Mouse (Mus musculus) liver, embryonic 15.5 days (tissue): Measurements from ENCODE around the gene Slc16a8. TPM values are rescaled to one million over a fixed set of nuclear protein-coding genes. Genes with fewer than 3 reads are reported as not detected.

Source experiments
- ATAC-seq: fragments of 200-750 bp; cut with Nextera tagmentation; 2 replicates; pipeline ENCODE4 v1.8.0; 2017; ENCODE audit warnings: moderate number of reproducible peaks, mild to moderate bottlenecking, moderate library complexity; ENCODE audit not compliant: insufficient read depth
- H3K27ac ChIP-seq: fragments of 300-500 bp; sonication (generic); replicated peaks from 2 replicates; pipeline ENCODE4 v1.5.1; 2015; ENCODE audit warnings: mild to moderate bottlenecking, inconsistent platforms
- H3K27me3 ChIP-seq: fragments of 300-500 bp; sonication (generic); 2 replicates; pipeline ENCODE4 v1.6.1; 2015; ENCODE audit warnings: mild to moderate bottlenecking, inconsistent platforms
- H3K36me3 ChIP-seq: fragments of 300-500 bp; sonication (generic); replicated peaks from 2 replicates; pipeline ENCODE4 v1.6.1; 2015; ENCODE audit warnings: moderate library complexity, mild to moderate bottlenecking, inconsistent platforms
- H3K4me1 ChIP-seq: fragments of 300-500 bp; sonication (generic); replicated peaks from 2 replicates; pipeline ENCODE4 v1.6.1; 2015; ENCODE audit warnings: inconsistent platforms
- H3K4me2 ChIP-seq: fragments of 300-500 bp; sonication (generic); 2 replicates; pipeline ENCODE4 v1.6.1; 2015; ENCODE audit warnings: moderate library complexity, mild to moderate bottlenecking, inconsistent platforms
- H3K4me3 ChIP-seq: fragments of 300-500 bp; sonication (generic); replicated peaks from 2 replicates; pipeline ENCODE4 v1.5.1; 2015; ENCODE audit warnings: mild to moderate bottlenecking, inconsistent platforms
- H3K9ac ChIP-seq: fragments of 300-500 bp; sonication (generic); 2 replicates; pipeline ENCODE4 v1.6.1; 2015; ENCODE audit warnings: moderate library complexity, mild to moderate bottlenecking, inconsistent platforms
- H3K9me3 ChIP-seq: fragments of 300-500 bp; sonication (generic); replicated peaks from 2 replicates; pipeline ENCODE4 v1.6.1; 2016; ENCODE audit warnings: inconsistent platforms
- WGBS: fragments of 180-500 bp; shearing (Covaris S2); methylation state at CpG from one replicate; pipeline ENCODE4 v1.1.7; 2015; ENCODE audit warnings: mixed read lengths; ENCODE audit not compliant: insufficient replicate concordance; 5-methylcytosine and 5-hydroxymethylcytosine counted together
- polyA plus RNA-seq: library from polyadenylated mRNA; unstranded; fragments of >200 nt; fragmentation: Nextera tagmentation; extraction: Ambion mirVana; gene quantifications from 2 replicates; pipeline ENCODE4 v1.2.1, GENCODE M21; 2015

The Slc16a8 gene
- polyA plus RNA-seq, 1 experiment from 2014 or later = not detected

DNA sequence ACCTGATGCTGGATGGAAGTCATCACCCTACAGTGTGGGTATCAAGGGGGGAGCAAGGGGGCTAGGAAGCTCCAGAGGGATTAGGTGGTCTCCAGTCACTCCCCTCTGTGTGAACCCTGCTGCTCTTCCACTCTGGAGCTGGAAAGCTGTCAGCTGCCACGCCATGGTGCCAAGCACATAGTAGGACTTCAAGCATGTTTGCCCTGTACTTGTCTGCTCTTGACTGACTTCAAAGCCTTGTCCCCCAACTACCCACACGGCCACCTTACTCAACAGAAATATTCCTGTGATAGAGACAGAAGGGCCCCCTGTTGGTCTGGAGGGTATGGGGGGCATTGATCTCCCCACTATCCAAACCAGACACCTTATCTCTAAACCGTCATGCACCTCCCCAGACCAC, 38.4 kb downstream of the Slc16a8 start:
- H3K27me3 ChIP-seq = no peaks in the 10 kb centered on the region
- H3K27ac ChIP-seq = no peak overlapping the region
- no peaks in the 10 kb centered on the region for H3K4me1 ChIP-seq
- no peaks in the 10 kb centered on the region for H3K36me3 ChIP-seq
- 30% methylated on average over 3 of the region's 3 CpGs for WGBS
- H3K4me3 ChIP-seq = no peak overlapping the region
- no peak overlapping the region for H3K9ac ChIP-seq
- no peaks in the 10 kb centered on the region for H3K9me3 ChIP-seq
- no peak overlapping the region for H3K4me2 ChIP-seq
- no peak for ATAC-seq

DNA sequence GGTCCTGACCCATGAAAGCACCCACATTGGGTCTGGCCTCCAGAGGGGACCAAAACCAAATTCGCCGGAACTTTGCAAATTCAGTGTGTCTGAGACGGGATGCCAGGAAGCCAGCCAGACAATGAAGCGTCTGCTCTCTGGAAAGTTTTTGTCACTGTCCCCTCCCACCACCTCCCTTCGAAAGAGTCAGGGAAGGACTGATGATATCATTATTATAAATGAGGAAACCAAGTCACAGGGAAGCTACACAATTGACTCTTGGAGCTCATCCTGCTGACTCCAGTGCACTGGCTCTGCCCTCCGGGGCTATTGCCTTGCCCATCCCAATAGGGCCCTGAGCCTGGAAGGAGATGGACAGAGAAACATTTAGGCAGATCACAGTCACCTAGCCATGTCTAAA, 41.0 kb downstream of the Slc16a8 start:
- H3K4me2 ChIP-seq = no peak overlapping the region
- H3K36me3 ChIP-seq = no peaks in the 10 kb centered on the region
- H3K27me3 ChIP-seq = no peaks in the 10 kb centered on the region
- WGBS = 66% methylated on average over 6 of the region's 6 CpGs
- H3K27ac ChIP-seq = no peak overlapping the region
- no peaks in the 10 kb centered on the region for H3K4me1 ChIP-seq
- no peak overlapping the region for H3K4me3 ChIP-seq
- ATAC-seq = no peak
- no peaks in the 10 kb centered on the region for H3K9me3 ChIP-seq
- H3K9ac ChIP-seq = no peak overlapping the region

DNA sequence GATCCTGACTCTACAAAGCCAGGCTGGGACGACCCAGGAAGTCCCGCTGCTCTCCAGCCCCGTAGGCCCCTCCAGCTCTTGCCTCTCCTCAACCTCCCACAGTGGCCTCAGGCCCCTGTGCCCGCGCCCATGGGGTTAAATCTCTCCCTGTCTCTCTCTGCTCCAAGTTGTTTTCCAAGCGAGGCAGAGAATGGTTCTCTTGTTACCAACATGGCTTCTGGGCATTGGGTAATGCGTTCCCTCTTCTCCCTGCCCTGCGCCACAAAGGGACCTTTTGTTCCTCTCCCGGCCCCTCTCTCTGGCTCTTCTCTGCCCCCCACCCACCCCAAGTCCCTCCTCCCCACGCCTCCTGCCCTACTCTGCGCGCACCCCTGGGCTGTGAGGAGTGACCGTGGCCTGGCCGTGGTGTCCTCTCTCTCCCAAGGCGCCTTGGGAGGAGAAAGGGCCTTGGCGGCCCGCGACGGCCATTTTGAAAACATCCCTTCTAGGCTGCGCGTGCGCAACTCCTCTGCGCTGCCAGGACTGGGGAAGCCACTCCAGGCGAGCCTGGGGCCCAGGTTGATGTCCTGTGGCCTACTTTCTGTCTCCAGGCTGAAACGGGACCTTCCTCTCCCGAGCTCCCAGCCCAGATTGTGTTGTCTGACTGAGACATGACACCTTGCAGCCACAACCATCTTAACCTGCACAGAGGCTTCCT, 41.7 kb downstream of the Slc16a8 start:
- 80% methylated on average over 26 of the region's 26 CpGs for WGBS
- Histone ChIP-seq H3K4me1 (no peaks in the 10 kb centered on the region), H3K4me2 (no peak overlapping the region), H3K36me3 (no peaks in the 10 kb centered on the region), H3K27me3 (no peaks in the 10 kb centered on the region), H3K9me3 (no peaks in the 10 kb centered on the region), H3K9ac (no peak overlapping the region), H3K4me3 (no peak overlapping the region), H3K27ac (no peak overlapping the region)
- ATAC-seq = no peak

DNA sequence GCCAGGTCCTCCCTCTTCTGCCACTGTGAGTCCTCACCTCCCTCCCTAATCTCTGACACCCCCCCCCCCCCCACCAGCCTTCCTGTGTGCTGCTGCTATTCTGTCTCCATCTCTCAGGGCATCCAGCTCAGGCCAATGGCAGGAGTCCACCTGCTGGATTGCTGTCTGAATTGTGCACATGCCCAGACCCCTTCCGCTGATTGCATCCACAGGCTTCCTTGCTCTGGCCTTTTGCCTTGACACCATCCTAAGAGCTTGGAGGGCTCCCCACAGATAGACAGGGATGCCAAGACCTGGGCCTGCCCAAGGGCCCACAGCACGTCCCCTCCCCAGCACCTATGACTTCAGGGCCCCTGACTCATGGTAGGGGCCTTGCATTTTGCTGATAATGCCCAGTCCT, 44.2 kb downstream of the Slc16a8 start:
- 47% methylated on average over 2 of the region's 2 CpGs for WGBS
- Histone ChIP-seq H3K4me1 (no peaks in the 10 kb centered on the region), H3K4me3 (no peak overlapping the region), H3K4me2 (no peak overlapping the region), H3K9ac (no peak overlapping the region), H3K27me3 (no peaks in the 10 kb centered on the region), H3K36me3 (no peaks in the 10 kb centered on the region), H3K9me3 (no peaks in the 10 kb centered on the region), H3K27ac (no peak overlapping the region)
- ATAC-seq = no peak

DNA sequence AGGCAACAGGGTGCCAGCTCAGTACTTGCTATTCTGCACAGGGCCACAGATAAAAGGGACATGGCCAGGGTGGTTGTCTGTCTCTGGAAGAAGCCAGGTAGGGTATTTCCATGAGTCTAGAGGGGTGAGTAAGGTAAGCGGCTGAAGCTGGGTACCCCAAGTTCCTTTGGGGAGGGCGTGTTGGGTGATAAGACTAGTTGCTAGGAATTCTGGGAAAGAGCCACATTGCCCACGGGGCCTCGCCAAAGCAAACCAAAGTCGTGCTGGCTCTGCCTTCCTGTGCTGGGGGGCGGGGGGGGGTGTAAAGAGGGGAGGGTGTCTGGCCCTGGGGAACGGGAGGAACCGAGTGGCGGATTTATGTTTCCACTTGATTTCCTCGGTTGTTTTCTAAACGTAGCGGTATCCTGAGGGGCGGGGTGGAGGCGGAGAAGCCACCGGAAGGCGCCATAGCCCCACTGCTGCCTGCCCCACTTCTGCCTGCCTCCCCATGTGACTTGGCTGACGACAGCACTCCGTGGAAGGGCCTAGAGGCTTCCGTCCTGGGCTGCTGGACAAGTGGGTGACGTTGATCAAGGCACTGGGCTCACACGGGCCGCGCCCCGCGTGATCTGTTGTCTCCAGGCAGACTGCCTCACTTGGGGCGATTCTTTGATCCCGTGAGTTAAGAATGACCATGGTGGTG, 45.7 kb downstream of the Slc16a8 start:
- no peaks in the 10 kb centered on the region for H3K36me3 ChIP-seq
- ATAC-seq = no peak
- no peak overlapping the region for H3K9ac ChIP-seq
- no peaks in the 10 kb centered on the region for H3K9me3 ChIP-seq
- WGBS = 57% methylated on average over 27 of the region's 27 CpGs
- no peaks in the 10 kb centered on the region for H3K4me1 ChIP-seq
- H3K27me3 ChIP-seq = no peaks in the 10 kb centered on the region
- H3K27ac ChIP-seq = no peak overlapping the region
- no peak overlapping the region for H3K4me3 ChIP-seq
- H3K4me2 ChIP-seq = peak overlapping the region; percentile 39

DNA sequence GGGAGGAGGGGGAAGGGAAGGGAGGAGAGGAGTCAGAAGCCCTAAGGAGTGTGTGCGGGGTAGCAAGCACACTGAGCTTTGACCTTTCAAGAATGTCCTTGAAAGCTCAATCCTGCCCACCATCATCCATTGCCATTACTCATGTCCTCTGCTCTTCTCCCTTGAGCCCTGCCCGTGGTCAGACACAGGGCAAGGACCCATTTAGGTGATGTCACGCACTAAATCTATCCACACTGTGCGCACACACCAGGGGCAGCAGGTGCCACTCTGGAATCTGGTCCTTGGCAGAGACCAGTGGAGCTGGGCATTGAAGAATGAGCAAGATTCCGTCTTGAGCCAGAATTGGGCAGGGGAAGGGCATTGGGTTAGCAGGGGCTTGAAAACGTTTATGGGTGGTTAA, 46.4 kb downstream of the Slc16a8 start:
- 60% methylated on average over 6 of the region's 6 CpGs for WGBS
- Histone ChIP-seq H3K4me2 (no peak overlapping the region), H3K36me3 (no peaks in the 10 kb centered on the region), H3K4me1 (no peaks in the 10 kb centered on the region), H3K9ac (no peak overlapping the region), H3K27me3 (peaks cover 3% of the 10 kb centered on the region; the same call in 1 of the 2 replicates), H3K27ac (no peak overlapping the region), H3K4me3 (no peak overlapping the region), H3K9me3 (no peaks in the 10 kb centered on the region)
- no peak for ATAC-seq

DNA sequence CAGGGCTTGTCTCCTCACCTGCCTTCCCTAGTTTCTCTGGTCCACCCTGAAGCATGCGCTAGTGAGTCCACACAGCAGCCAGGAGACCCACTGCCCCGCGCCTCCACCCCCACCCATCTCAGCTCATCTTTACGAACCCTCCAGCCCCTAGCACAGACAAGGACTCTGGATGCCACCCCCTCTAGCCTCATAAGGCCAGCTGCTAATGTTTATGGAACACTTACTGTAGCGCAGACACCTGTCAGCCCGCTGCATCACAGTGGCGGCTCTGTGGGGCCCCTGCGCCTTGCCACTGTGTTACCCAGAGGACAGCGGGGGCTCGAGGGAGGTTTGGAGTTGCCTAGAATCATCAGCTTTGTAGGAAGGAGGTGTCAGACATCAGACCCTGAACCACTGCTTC, 52.0 kb downstream of the Slc16a8 start:
- H3K4me2 ChIP-seq = no peak overlapping the region

DNA sequence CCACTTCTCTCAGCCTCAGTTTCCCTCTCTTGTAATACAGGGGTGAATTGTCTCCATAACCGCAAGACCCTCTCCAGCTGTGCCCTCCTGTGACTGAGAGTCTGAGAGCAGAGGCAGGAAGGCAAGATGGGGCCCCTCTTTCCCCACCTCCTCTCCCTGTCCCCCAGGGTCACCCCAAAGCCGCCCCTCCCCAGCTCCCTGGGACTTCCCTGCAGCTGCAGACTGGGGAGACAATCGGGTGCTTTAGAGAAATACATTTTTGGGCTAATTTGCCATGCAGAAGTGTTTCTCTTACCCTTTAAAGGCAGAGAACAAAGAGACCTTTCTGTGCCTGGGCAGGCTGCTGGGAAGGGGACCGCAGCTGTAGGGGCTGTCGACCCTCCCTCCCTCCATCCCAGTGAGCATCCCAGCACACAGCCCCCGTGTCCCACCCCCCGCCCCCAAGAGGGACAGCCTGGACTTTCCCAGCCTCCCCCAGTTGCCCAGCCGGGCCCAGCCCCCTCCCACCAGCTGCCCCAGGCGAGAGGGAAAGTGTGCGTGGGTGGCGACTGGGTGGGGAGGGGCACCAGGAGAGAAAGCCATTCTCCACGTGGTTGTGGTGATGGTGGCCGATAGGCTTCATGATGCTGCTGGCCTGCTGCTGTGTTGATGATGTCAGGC, 52.9 kb downstream of the Slc16a8 start:
- 0 out of 2 replicates have a peak, but pooled peaks cover 3% of the 10 kb centered on the region for H3K4me1 ChIP-seq
- peaks cover 14% of the 10 kb centered on the region for H3K27me3 ChIP-seq
- no peaks in the 10 kb centered on the region for H3K9me3 ChIP-seq
- no peak for ATAC-seq
- WGBS = 33% methylated on average over 13 of the region's 13 CpGs
- H3K4me3 ChIP-seq = no peak overlapping the region
- H3K27ac ChIP-seq = no peak overlapping the region
- H3K4me2 ChIP-seq = no peak overlapping the region
- H3K36me3 ChIP-seq = no peaks in the 10 kb centered on the region
- H3K9ac ChIP-seq = no peak overlapping the region

More for the DNA sequence above, 52.0 kb downstream of the Slc16a8 start:
- Histone ChIP-seq H3K9me3 (no peaks in the 10 kb centered on the region), H3K27ac (no peak overlapping the region), H3K4me1 (0 out of 2 replicates have a peak, but pooled peaks cover 3% of the 10 kb centered on the region), H3K27me3 (peaks cover 14% of the 10 kb centered on the region), H3K9ac (no peak overlapping the region), H3K4me3 (no peak overlapping the region), H3K36me3 (no peaks in the 10 kb centered on the region)
- WGBS = 37% methylated on average over 10 of the region's 10 CpGs
- no peak for ATAC-seq

Other genes with a start within 250 kb of the Slc16a8 start
- gene H1f0, start 226.3 kb downstream of the Slc16a8 start, polyA plus RNA-seq = 118 and 121 TPM in 2 replicates
- 0.17 TPM in 1 of 2 replicates, not detected in the other for gene Galr3, start 212.9 kb downstream of the Slc16a8 start, polyA plus RNA-seq
- 47.9 and 55.1 TPM in 2 replicates for gene Ankrd54, start 191.9 kb downstream of the Slc16a8 start, polyA plus RNA-seq
- 116 and 117 TPM in 2 replicates for gene Eif3l, start 179.6 kb downstream of the Slc16a8 start, polyA plus RNA-seq
- gene Micall1, start 145.9 kb downstream of the Slc16a8 start, polyA plus RNA-seq = 0.86 and 1.3 TPM in 2 replicates
- gene Polr2f, start 113.8 kb downstream of the Slc16a8 start, polyA plus RNA-seq = 118 and 125 TPM in 2 replicates
- gene 1700088E04Rik, start 113.5 kb downstream of the Slc16a8 start, polyA plus RNA-seq = 0.47 and 0.69 TPM in 2 replicates
- gene Sox10, start 89.5 kb downstream of the Slc16a8 start, polyA plus RNA-seq = 0.09 and 0.12 TPM in 2 replicates
- gene Pick1, start 25.6 kb downstream of the Slc16a8 start, polyA plus RNA-seq = 12.2 and 13.1 TPM in 2 replicates
- gene Gm49486, start 25.4 kb downstream of the Slc16a8 start, polyA plus RNA-seq = not detected in 2 replicates
- 2.4 and 2.7 TPM in 2 replicates for gene Baiap2l2, start 30.8 kb upstream of the Slc16a8 start, polyA plus RNA-seq
- 14.8 and 15.6 TPM in 2 replicates for gene Pla2g6, start 73.6 kb upstream of the Slc16a8 start, polyA plus RNA-seq
- 2.1 and 2.6 TPM in 2 replicates for gene Maff, start 91.9 kb upstream of the Slc16a8 start, polyA plus RNA-seq
- gene Tmem184b, start 148.8 kb upstream of the Slc16a8 start, polyA plus RNA-seq = 11.6 and 11.7 TPM in 2 replicates
- 8.0 and 9.2 TPM in 2 replicates for gene Csnk1e, start 200.8 kb upstream of the Slc16a8 start, polyA plus RNA-seq